In the genomic region with DNA sequence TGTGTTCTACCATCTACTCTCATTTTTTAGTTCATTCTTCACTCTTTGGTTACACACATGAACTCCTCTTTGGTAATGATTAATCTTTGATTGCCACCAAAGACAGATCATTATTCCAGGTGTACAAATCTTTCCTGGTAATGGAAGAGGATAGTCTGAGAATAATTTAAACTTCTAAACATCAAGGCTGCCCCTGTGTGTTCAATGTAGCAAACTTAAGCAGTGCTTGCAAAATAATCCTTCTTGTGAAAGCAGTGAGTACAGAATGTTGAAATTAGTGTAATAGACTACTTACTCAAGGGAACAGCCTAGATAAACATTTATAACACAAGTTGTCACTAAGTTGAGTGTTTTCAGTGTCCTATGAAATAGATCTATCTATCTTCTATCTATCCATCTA, we compare ENCODE assay signal across 15 mouse cellular contexts. TPM values are rescaled to one million over a fixed set of nuclear protein-coding genes. Genes with fewer than 3 reads are reported as not detected.
"Had no signal": no experiment of that assay in that cellular context is flagged by ENCODE, and none has a peak within 500 bp of the region (broad histone marks: within the 10 kb centered on the region; RNA-seq: fewer than 3 reads in every experiment).

No protein-coding gene starts in this region.

- DNase-seq: gastrocnemius, adult 2 months; gastrocnemius, postnatal 10 days; gastrocnemius, postnatal 25 days; heart, adult 11 months; heart, adult 2 months; heart, postnatal 14 days; heart, postnatal 36 days; kidney, adult 11 months; kidney, adult 8-10 months; kidney, postnatal 25 days; liver; liver, embryonic 13.5 days; liver, postnatal 0 days had no signal

RNA-seq across cellular contexts. Expression of gene Sult3a2, which starts 1.0 kb away (rescaled TPM):
- total RNA-seq: gastrocnemius, adult 2 months; gastrocnemius, postnatal 10 days; gastrocnemius, postnatal 25 days; heart, adult 2 months; heart, postnatal 14 days; heart, postnatal 36 days; hematopoietic stem cell, adult 5-6 weeks; hindbrain, postnatal 0 days had no signal
